Mouse (Mus musculus): ENCODE data around the gene Sowahb.

DNA sequence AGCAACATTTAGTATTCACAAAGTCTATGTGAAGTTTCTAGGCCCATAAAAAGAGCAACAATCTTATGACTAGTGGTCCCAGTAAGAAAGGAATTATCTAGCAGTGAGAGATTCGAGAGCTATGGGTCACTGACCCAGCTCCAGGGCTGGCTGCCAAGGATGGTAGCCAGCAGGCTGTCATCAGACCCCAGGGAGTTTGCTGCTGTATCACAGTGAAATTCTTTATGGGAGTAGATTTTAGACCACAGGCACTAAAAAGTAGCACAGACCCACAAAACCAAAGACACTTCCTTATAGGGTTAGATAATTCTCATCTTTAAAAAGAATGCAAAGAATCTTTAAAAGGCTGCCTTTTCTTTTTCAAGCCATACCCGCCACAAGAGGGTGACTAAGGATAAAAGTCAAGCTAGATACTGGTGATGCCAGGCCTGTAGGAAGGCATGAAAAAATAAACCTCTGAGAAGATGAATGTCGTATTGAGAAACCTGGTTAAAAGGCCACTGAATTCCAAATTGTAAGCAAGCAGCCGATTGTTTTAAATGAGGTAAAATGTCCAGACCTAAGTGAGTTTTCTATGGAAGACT, 40.3 kb upstream of the Sowahb start:
- TF ChIP-seq CTCF (IDR thresholded peaks at IDR 0.05; ENCODE audit: low read depth, low read length) = no peak
- no peak for TF ChIP-seq EP300 (IDR thresholded peaks at IDR 0.05; ENCODE audit: insufficient read depth, low read depth, low read length)
- TF ChIP-seq POLR2A (IDR thresholded peaks at IDR 0.05; ENCODE audit: insufficient read depth, low read length) = no peak
